Mouse (Mus musculus) MEL (cell line): ENCODE results near the gene Znrf3. TPM values are rescaled to one million over a fixed set of nuclear protein-coding genes. Genes with fewer than 3 reads are reported as not detected.
A peak's percentile ranks its signal among the peaks of the same experiment; 100 is the strongest.

ENCODE experiments used
- DNase-seq: peaks from one replicate; pipeline ENCODE4 v3.0.0; 2011; ENCODE audit warnings: low read depth, low spot score
- H3K27ac ChIP-seq: 2 replicates; pipeline ENCODE4 v1.5.1; 2012; ENCODE audit warnings: low read depth, mild to moderate bottlenecking, control low read depth, low read length, moderate library complexity; ENCODE audit not compliant: control insufficient read depth
- H3K27me3 ChIP-seq, 2 experiments: fragments of 150-350 bp in 1 of 2; sonication (generic) in 1 of 2; 2 replicates each; pipeline ENCODE4 v1.6.1; 2012; ENCODE audit warnings: low read length in 2 of 2, mild to moderate bottlenecking in 2 of 2, improper control_type of control experiment in 1 of 2, moderate library complexity in 1 of 2; ENCODE audit not compliant: insufficient read depth in 2 of 2, control insufficient read depth in 1 of 2
- H3K36me3 ChIP-seq, 2 experiments: 2 replicates each; pipeline ENCODE4 v1.6.1; 2012 to 2014; ENCODE audit warnings: low read length in 2 of 2, improper control_type of control experiment in 1 of 2, inconsistent platforms in 1 of 2, mild to moderate bottlenecking in 1 of 2; ENCODE audit not compliant: insufficient read depth in 2 of 2, control insufficient read depth in 1 of 2
- H3K4me1 ChIP-seq, 2 experiments: fragments of 150-350 bp in 1 of 2; sonication (generic) in 1 of 2; 2 replicates each; pipeline ENCODE4 v1.6.1; 2012; ENCODE audit warnings: low read length in 2 of 2, improper control_type of control experiment in 1 of 2, mild to moderate bottlenecking in 1 of 2; ENCODE audit not compliant: insufficient read depth in 2 of 2, control insufficient read depth in 1 of 2
- H3K4me3 ChIP-seq, 2 experiments: fragments of 150-350 bp in 1 of 2; sonication (generic) in 1 of 2; 2 replicates each; pipeline ENCODE4 v1.5.1; 2012; ENCODE audit warnings: low read depth in 2 of 2, low read length in 2 of 2, mild to moderate bottlenecking in 2 of 2, moderate library complexity in 2 of 2, control low read depth in 1 of 2, improper control_type of control experiment in 1 of 2; ENCODE audit not compliant: control insufficient read depth in 1 of 2, insufficient read depth in 1 of 2
- H3K79me2 ChIP-seq: 2 replicates; pipeline ENCODE4 v1.6.1; 2012; ENCODE audit warnings: mild to moderate bottlenecking, low read length, moderate library complexity; ENCODE audit not compliant: control insufficient read depth, poor library complexity, insufficient read depth
- H3K9ac ChIP-seq: 2 replicates; pipeline ENCODE4 v1.6.1; 2012; ENCODE audit warnings: low read depth, mild to moderate bottlenecking, control low read depth, low read length, moderate library complexity; ENCODE audit not compliant: control insufficient read depth, poor library complexity, severe bottlenecking
- H3K9me3 ChIP-seq: fragments of 150-350 bp; sonication (generic); replicated peaks from 2 replicates; pipeline ENCODE4 v1.6.1; 2012; ENCODE audit warnings: mild to moderate bottlenecking, low read length, improper control_type of control experiment, moderate library complexity; ENCODE audit not compliant: insufficient read depth
- CHD2 ChIP-seq: IDR thresholded peaks from 2 replicates; pipeline ENCODE4 v1.6.1; 2011; ENCODE audit warnings: low read length, improper control_type of control experiment
- CTCF ChIP-seq, 3 experiments: IDR thresholded peaks in 2 of 3; conservative IDR thresholded peaks in 1 of 3; 2 replicates each; pipeline ENCODE4 v1.5.1; 2011 to 2012; ENCODE audit warnings: low read length in 3 of 3, low read depth in 2 of 3, mild to moderate bottlenecking in 2 of 3, improper control_type of control experiment in 1 of 3, inconsistent platforms in 1 of 3, mixed read lengths in 1 of 3, moderate library complexity in 1 of 3; ENCODE audit not compliant: control insufficient read depth in 1 of 3, insufficient read depth in 1 of 3, poor library complexity in 1 of 3, severe bottlenecking in 1 of 3
- E2F4 ChIP-seq: IDR thresholded peaks from 2 replicates; pipeline ENCODE4 v1.6.1; 2011; ENCODE audit warnings: low read depth, low read length, improper control_type of control experiment, borderline replicate concordance
- ETS1 ChIP-seq: IDR thresholded peaks from 2 replicates; pipeline ENCODE4 v1.6.1; 2012; ENCODE audit warnings: low read depth, mild to moderate bottlenecking, inconsistent platforms, low read length, improper control_type of control experiment, moderate library complexity
- GATA1 ChIP-seq: IDR thresholded peaks from 2 replicates; pipeline ENCODE4 v1.6.1; 2011; ENCODE audit warnings: low read depth, low read length, improper control_type of control experiment
- KAT2A ChIP-seq: conservative IDR thresholded peaks from 2 replicates; pipeline ENCODE4 v1.6.1; 2012; ENCODE audit warnings: low read depth, low read length, improper control_type of control experiment, inconsistent platforms
- MAFK ChIP-seq: IDR thresholded peaks from 2 replicates; pipeline ENCODE4 v1.6.1; 2011; ENCODE audit warnings: low read depth, mild to moderate bottlenecking, low read length, improper control_type of control experiment, borderline replicate concordance
- MAX ChIP-seq: IDR thresholded peaks from 2 replicates; pipeline ENCODE4 v1.6.1; 2011; ENCODE audit warnings: low read length, improper control_type of control experiment
- MYB ChIP-seq: IDR thresholded peaks from 2 replicates; pipeline ENCODE4 v1.6.1; 2011; ENCODE audit warnings: mild to moderate bottlenecking, low read depth, low read length, improper control_type of control experiment
- MYC ChIP-seq: IDR thresholded peaks from 2 replicates; pipeline ENCODE4 v1.6.1; 2011; ENCODE audit warnings: low read depth, mild to moderate bottlenecking, low read length, improper control_type of control experiment, moderate library complexity
- NELFE ChIP-seq: IDR thresholded peaks from 2 replicates; pipeline ENCODE4 v1.6.1; 2011; ENCODE audit warnings: low read depth, low read length, improper control_type of control experiment
- POLR2A ChIP-seq, 2 experiments: IDR thresholded peaks; 2 replicates each; pipeline ENCODE4 v1.6.1; 2011 to 2012; ENCODE audit warnings: low read length in 2 of 2, mild to moderate bottlenecking in 2 of 2, control low read depth in 1 of 2, improper control_type of control experiment in 1 of 2, low read depth in 1 of 2, moderate library complexity in 1 of 2; ENCODE audit not compliant: control insufficient read depth in 1 of 2, insufficient read depth in 1 of 2, poor library complexity in 1 of 2
- POLR2AphosphoS2 ChIP-seq: IDR thresholded peaks from 2 replicates; pipeline ENCODE4 v1.6.1; 2011; ENCODE audit warnings: low read length, improper control_type of control experiment
- RAD21 ChIP-seq: IDR thresholded peaks from 2 replicates; pipeline ENCODE4 v1.6.1; 2011; ENCODE audit warnings: mild to moderate bottlenecking, low read depth, low read length, improper control_type of control experiment
- RCOR1 ChIP-seq: IDR thresholded peaks from 2 replicates; pipeline ENCODE4 v1.6.1; 2012; ENCODE audit warnings: low read depth, mild to moderate bottlenecking, inconsistent platforms, low read length, improper control_type of control experiment
- SIN3A ChIP-seq: IDR thresholded peaks from 2 replicates; pipeline ENCODE4 v1.6.1; 2012; ENCODE audit warnings: low read length, improper control_type of control experiment, inconsistent platforms
- SMC3 ChIP-seq: IDR thresholded peaks from 2 replicates; pipeline ENCODE4 v1.6.1; 2011; ENCODE audit warnings: low read depth, low read length, improper control_type of control experiment
- ZC3H11A ChIP-seq: IDR thresholded peaks from 2 replicates; pipeline ENCODE4 v1.6.1; 2012; ENCODE audit warnings: low read depth, mild to moderate bottlenecking, inconsistent platforms, low read length, improper control_type of control experiment
- ZMIZ1 ChIP-seq: IDR thresholded peaks from 2 replicates; pipeline ENCODE4 v1.6.1; 2012; ENCODE audit warnings: low read depth, mild to moderate bottlenecking, inconsistent platforms, low read length, improper control_type of control experiment, moderate library complexity
- polyA plus RNA-seq, 2 experiments: library from polyadenylated mRNA; stranded (reverse) in 1 of 2; unstranded in 1 of 2; fragments of >175 nt in 1 of 2; fragments of >200 nt in 1 of 2; gene quantifications; 2 replicates each; pipeline versions ENCODE4 v1.2.1 to v1.2.4; 2012; ENCODE audit warnings: low replicate concordance in 2 of 2, low read depth in 1 of 2; ENCODE audit not compliant: insufficient read length in 2 of 2, insufficient read depth in 1 of 2, missing spikeins in 1 of 2
- total RNA-seq: library from RNA; depleted of rRNA; stranded (reverse); fragments of 300-350 nt; gene quantifications from 2 replicates; pipeline ENCODE4 v1.2.3, GENCODE M21; 2012

Gene Znrf3
- total and polyA plus RNA-seq, 3 experiments = 9.0 to 9.2 TPM; not detected in 1

DNA sequence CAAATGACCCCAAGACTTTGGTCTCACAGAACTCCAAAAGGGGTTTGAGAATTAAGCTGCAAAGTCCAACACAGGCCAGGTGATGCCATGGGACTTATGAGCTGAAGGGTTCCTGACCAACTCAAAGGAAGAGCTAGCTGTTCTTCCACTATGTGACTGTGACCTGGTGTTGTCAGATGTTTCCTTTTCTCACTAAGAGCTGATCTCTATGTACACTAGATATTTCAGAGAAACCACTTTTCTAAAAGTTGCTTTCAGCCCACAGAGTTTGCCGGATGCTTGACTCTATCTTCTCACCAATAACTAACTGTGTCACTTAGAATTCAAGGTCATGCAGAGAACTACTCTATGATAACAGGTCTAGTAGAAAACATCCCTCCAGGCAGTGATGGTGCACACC lies 9.2 kb downstream of the Znrf3 start:
- DNase-seq = no peak
- Histone ChIP-seq H3K4me3 (no peak overlapping the region), H3K27ac (no peak overlapping the region), H3K79me2 (peaks cover 55% of the 10 kb centered on the region), H3K9ac (no peak overlapping the region), H3K9me3 (no peaks in the 10 kb centered on the region), H3K27me3 (no peaks in the 10 kb centered on the region), H3K36me3 (peaks cover 0 to 10% of the 10 kb centered on the region in 2 experiments; a peak in 2 of 4 replicates), H3K4me1 (peaks cover 5% of the 10 kb centered on the region in 2 experiments)
- TF ChIP-seq POLR2A (IDR thresholded peaks at IDR 0.05; ENCODE audit: control insufficient read depth in 1 of 2, insufficient read depth in 1 of 2, low read depth in 1 of 2, low read length in 2 of 2, poor library complexity in 1 of 2) (no peak), CHD2 (no peak), CTCF (IDR thresholded peaks at IDR 0.05 in 2 of 3, conservative IDR thresholded peaks at IDR 0.05 in 1 of 3; ENCODE audit: control insufficient read depth in 1 of 3, insufficient read depth in 1 of 3, low read depth in 2 of 3, low read length in 3 of 3, poor library complexity in 1 of 3, severe bottlenecking in 1 of 3) (no peak), ZC3H11A (no peak), SIN3A (no peak), KAT2A (no peak), ETS1 (no peak), MAFK (no peak), POLR2AphosphoS2 (no peak), NELFE (no peak), SMC3 (no peak), RAD21 (no peak), ZMIZ1 (no peak)

DNA sequence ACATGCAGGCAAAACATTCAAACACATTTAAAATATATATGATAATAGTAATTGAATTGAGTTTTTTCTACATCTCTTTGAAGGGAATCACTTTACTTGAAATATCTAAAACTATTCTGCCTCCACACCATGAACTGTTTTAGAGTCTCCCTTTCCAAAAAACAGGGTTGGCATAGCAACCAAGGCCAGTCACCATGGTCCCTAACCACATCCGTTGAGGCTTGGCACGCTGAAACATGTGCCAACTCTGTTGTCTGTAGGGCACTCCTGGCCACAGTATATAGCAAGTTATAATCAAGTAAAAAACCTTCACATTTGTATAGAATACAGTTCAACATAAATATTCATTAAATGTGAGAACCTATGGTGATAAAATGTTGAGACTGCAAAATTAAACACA lies 12.3 kb downstream of the Znrf3 start:
- peaks cover 0 to 19% of the 10 kb centered on the region in 2 experiments; a peak in 2 of 4 replicates for H3K36me3 ChIP-seq
- no peak for DNase-seq
- no peaks in the 10 kb centered on the region for H3K27me3 ChIP-seq
- H3K9ac ChIP-seq = no peak overlapping the region
- peaks cover 11 to 13% of the 10 kb centered on the region in 2 experiments for H3K4me1 ChIP-seq
- no peak for TF ChIP-seq CTCF (IDR thresholded peaks at IDR 0.05 in 2 of 3, conservative IDR thresholded peaks at IDR 0.05 in 1 of 3; ENCODE audit: control insufficient read depth in 1 of 3, insufficient read depth in 1 of 3, low read depth in 2 of 3, low read length in 3 of 3, poor library complexity in 1 of 3, severe bottlenecking in 1 of 3)
- no peak for TF ChIP-seq MAX
- no peak for TF ChIP-seq GATA1
- no peak for TF ChIP-seq MYB
- no peak for TF ChIP-seq E2F4
- TF ChIP-seq MYC = no peak
- H3K79me2 ChIP-seq = peaks cover 45% of the 10 kb centered on the region
- H3K27ac ChIP-seq = no peak overlapping the region
- H3K4me3 ChIP-seq = no peak overlapping the region
- no peaks in the 10 kb centered on the region for H3K9me3 ChIP-seq

DNA sequence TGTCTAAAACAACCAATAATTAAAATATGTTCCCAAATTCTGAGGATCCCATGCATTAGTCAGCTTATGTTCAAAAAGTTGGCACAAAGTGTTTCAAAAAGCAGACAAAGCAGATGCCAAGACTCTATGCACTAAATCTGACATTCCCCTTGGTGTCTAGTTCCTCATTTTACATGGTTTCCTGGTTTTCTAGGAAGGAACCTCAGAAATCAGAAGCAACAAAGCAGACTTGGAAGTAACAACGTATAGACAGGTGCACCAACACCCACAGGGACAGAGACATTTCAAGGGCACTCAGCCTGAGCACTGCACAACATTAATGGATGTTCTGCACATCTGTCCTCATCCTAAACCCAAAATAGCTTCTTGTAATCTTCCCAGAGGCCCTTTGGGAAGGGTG lies 13.8 kb downstream of the Znrf3 start:
- DNase-seq = peak; percentile 50
- peaks cover 0 to 19% of the 10 kb centered on the region in 2 experiments; a peak in 2 of 4 replicates for H3K36me3 ChIP-seq
- H3K9me3 ChIP-seq = no peaks in the 10 kb centered on the region
- TF ChIP-seq ZC3H11A (no peak), RCOR1 (peak; percentile 74)
- H3K4me1 ChIP-seq = peaks cover 11 to 13% of the 10 kb centered on the region in 2 experiments
- H3K4me3 ChIP-seq = no peak overlapping the region
- H3K9ac ChIP-seq = no peak overlapping the region
- H3K27ac ChIP-seq = no peak overlapping the region
- H3K27me3 ChIP-seq = no peaks in the 10 kb centered on the region
- H3K79me2 ChIP-seq = peaks cover 46% of the 10 kb centered on the region
